Mouse (Mus musculus) lung, postnatal 0 days (tissue): ENCODE data around the gene Tctn3.

Experiments
- CTCF ChIP-seq: IDR thresholded peaks from 2 replicates; pipeline ENCODE4 v1.5.1; 2016; ENCODE audit warnings: antibody characterized with exemption, mild to moderate bottlenecking
- EP300 ChIP-seq: IDR thresholded peaks from 2 replicates; pipeline ENCODE4 v1.6.1; 2016; ENCODE audit warnings: antibody characterized with exemption, mild to moderate bottlenecking, control low read depth

DNA sequence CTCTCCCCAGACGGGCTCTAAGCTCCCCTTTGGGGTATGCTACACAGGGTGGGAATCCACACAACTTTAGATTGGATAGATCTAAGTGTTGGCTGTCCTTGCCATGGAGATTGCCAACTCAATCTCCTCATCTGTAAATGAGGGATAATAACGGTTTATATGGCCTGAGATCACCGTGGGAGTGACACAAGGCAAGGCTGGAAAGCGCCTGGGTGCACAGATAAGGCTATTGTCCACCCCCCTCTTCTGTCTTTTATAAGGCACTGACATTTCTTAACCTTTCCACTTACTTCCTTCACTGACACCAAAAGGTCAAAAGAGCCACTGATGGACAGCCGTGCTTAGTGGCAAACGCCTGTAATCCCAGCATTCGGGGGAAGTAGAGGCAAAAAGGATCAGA, 25.1 kb downstream of the Tctn3 start:
- TF ChIP-seq CTCF: no peak
- TF ChIP-seq EP300: no peak
